Mouse (Mus musculus) heart, adult 2 months (tissue): ENCODE data around the gene Pmp22. TPM values are rescaled to one million over a fixed set of nuclear protein-coding genes. Genes with fewer than 3 reads are reported as not detected.

Source experiments
- DNase-seq, 2 experiments: peaks; one replicate each; pipeline ENCODE4 v3.0.0; 2021
- H3K27ac ChIP-seq: fragments of 200-600 bp; 2 replicates; pipeline ENCODE4 v1.8.1; 2022
- H3K27me3 ChIP-seq: fragments of 200-500 bp; 2 replicates; pipeline ENCODE4 v1.6.1; 2012; ENCODE audit warnings: mild to moderate bottlenecking, low read length, inconsistent platforms, mixed read lengths; ENCODE audit not compliant: control insufficient read depth, insufficient read depth
- H3K36me3 ChIP-seq: fragments of 200-500 bp; 2 replicates; pipeline ENCODE4 v1.6.1; 2012; ENCODE audit warnings: low read length, inconsistent platforms; ENCODE audit not compliant: control insufficient read depth, insufficient read depth
- H3K4me1 ChIP-seq: fragments of 200-500 bp; 2 replicates; pipeline ENCODE4 v1.6.1; 2011; ENCODE audit warnings: low read length; ENCODE audit not compliant: control insufficient read depth, insufficient read depth
- H3K4me3 ChIP-seq: fragments of 200-600 bp; 2 replicates; pipeline ENCODE4 v1.8.1; 2022
- H3K79me2 ChIP-seq: fragments of 200-500 bp; replicated peaks from 2 replicates; pipeline ENCODE4 v1.6.1; 2012; ENCODE audit warnings: mild to moderate bottlenecking, inconsistent platforms, low read length, moderate library complexity, mixed read lengths; ENCODE audit not compliant: control insufficient read depth, insufficient read depth
- H3K9ac ChIP-seq: fragments of 200-500 bp; 2 replicates; pipeline ENCODE4 v1.6.1; 2012; ENCODE audit warnings: low read depth, mild to moderate bottlenecking, control low read depth, inconsistent platforms, low read length, mixed read lengths
- CTCF ChIP-seq: fragments of 200-600 bp; IDR thresholded peaks from 2 replicates; pipeline ENCODE4 v1.8.1; 2022; ENCODE audit warnings: antibody characterized with exemption, mild to moderate bottlenecking, moderate library complexity
- EP300 ChIP-seq: fragments of 200-500 bp; IDR thresholded peaks from 2 replicates; pipeline ENCODE4 v1.6.1; 2011; ENCODE audit warnings: low read depth, low read length, control low read depth; ENCODE audit not compliant: insufficient read depth
- POLR2A ChIP-seq: fragments of 200-500 bp; IDR thresholded peaks from 2 replicates; pipeline ENCODE4 v1.6.1; 2011; ENCODE audit warnings: mild to moderate bottlenecking, low read depth, low read length, control low read depth; ENCODE audit not compliant: insufficient read depth
- WGBS: fragments of 180-500 bp; shearing (Covaris S2); methylation state at CpG from one replicate; pipeline ENCODE4 v1.1.7; 2018; 5-methylcytosine and 5-hydroxymethylcytosine counted together
- intact Hi-C: fragments of 180-260 bp; cut with DNase I; formaldehyde crosslinking; loops from one replicate; pipeline ENCODE4 v1.15.1; 2025
- polyA plus RNA-seq: library from polyadenylated mRNA; depleted of rRNA; stranded (reverse); fragments of >200 nt; gene quantifications from 2 replicates; pipeline ENCODE4 v1.2.3, GENCODE M21; 2012
- total RNA-seq, 2 experiments: library from RNA; stranded (reverse); gene quantifications; 2 replicates each; pipeline ENCODE4 v1.2.3; 2021

Gene Pmp22
- total and polyA plus RNA-seq, 3 experiments, result 37.5 to 69.4 (median 49.6) TPM

- Histone ChIP-seq H3K4me3 (no peak overlapping the region), H3K79me2 (no peaks in the 10 kb centered on the region), H3K4me1 (no peaks in the 10 kb centered on the region; the same call in 1 of the 2 replicates), H3K27ac (no peak overlapping the region), H3K27me3 (no peaks in the 10 kb centered on the region), H3K9ac (no peak overlapping the region), H3K36me3 (no peaks in the 10 kb centered on the region)
- WGBS, result 76% methylated on average over 5 of the region's 5 CpGs
- DNase-seq, result no peak
- no peak for TF ChIP-seq EP300
- no peak for TF ChIP-seq CTCF
- TF ChIP-seq POLR2A, result no peak
- intact Hi-C loops, result no loop called here
Measured at GRCm38 (mm10) chr11:63093601-63094000, 35.2 kb upstream of the Pmp22 start.

DNA sequence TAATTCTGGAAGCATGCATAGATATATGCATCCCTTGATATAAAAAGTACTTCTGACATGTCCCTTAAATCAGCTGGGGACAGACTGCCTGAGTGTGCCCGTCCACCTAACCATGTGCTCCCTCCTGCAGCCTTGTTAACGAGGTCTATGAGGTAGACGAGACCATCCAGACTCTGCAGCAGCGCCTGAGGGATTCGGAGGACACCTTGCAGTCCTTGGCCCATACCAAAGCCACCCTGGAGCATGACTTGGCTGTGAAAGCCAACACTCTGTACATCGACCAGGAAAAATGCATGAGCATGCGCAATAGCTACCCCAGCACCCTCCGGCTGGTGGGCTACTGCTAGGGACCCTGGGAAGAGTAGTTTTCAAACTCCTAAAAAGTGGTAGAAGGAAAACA, 34.3 kb upstream of the Pmp22 start:
- H3K4me1 ChIP-seq, result no peaks in the 10 kb centered on the region; the same call in 1 of the 2 replicates
- intact Hi-C loops, result no loop called here
- no peak overlapping the region for H3K4me3 ChIP-seq
- WGBS, result 93% methylated on average over 8 of the region's 8 CpGs
- TF ChIP-seq POLR2A (no peak), EP300 (no peak), CTCF (no peak)
- H3K79me2 ChIP-seq, result no peaks in the 10 kb centered on the region
- no peak overlapping the region for H3K27ac ChIP-seq
- no peaks in the 10 kb centered on the region for H3K36me3 ChIP-seq
- no peak for DNase-seq
- H3K9ac ChIP-seq, result no peak overlapping the region
- no peaks in the 10 kb centered on the region for H3K27me3 ChIP-seq

GRCm38 (mm10) chr11:63098016-63098415, 30.8 kb upstream of the Pmp22 start:
- DNase-seq, result no peak
- no peaks in the 10 kb centered on the region for H3K79me2 ChIP-seq
- intact Hi-C loops, result no loop called here
- H3K9ac ChIP-seq, result no peak overlapping the region
- no peak for TF ChIP-seq POLR2A
- no peak for TF ChIP-seq CTCF
- no peak for TF ChIP-seq EP300
- H3K27me3 ChIP-seq, result no peaks in the 10 kb centered on the region
- no peaks in the 10 kb centered on the region for H3K36me3 ChIP-seq
- no peaks in the 10 kb centered on the region for H3K4me1 ChIP-seq
- no peak overlapping the region for H3K4me3 ChIP-seq
- no peak overlapping the region for H3K27ac ChIP-seq
- 83% methylated on average over 3 of the region's 3 CpGs for WGBS

DNA sequence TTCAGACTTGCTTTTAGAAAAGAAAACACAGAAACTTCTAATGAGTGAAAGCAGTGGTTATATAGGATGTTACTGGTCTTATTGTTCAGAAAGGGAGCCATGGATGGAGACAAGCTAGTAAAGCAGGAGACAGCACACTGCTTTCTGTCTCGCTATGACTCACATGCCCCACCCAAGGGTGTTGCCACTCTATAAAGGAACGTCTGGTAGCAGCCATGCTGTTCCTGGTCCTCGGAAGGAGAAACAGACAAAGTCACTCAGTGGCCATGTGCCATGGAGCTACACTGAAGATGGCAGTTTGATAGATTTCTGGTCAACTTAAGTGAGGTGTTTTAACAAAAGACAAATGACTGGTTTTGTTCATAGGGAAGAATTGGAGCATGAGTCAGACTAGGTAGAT, 29.4 kb upstream of the Pmp22 start:
- intact Hi-C loops, result no loop called here
- 56% methylated on average over 3 of the region's 3 CpGs for WGBS

DNA sequence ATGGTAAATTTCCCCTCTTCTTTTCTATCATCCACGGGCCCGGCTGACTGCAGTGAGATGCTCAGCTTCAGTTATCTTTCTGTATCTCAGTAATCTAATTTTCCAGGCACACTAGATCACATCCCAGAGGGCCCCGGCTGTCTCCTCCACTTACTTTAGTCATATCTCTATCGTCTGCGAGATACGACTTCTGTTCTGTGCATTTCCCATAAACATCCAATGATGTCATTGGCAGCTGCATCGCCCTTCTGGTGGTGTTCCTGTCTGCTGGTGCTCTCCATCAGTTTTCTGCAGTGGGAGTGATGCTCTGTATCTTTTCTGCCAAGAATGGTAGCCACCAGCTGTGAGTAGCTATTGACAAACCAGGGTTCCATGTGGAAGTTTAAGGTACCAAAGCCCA, 25.5 kb upstream of the Pmp22 start:
- H3K27ac ChIP-seq, result no peak overlapping the region
- 57% methylated on average over 7 of the region's 7 CpGs for WGBS
- intact Hi-C loops, result no loop called here
- H3K36me3 ChIP-seq, result no peaks in the 10 kb centered on the region
- no peaks in the 10 kb centered on the region for H3K4me1 ChIP-seq
- H3K9ac ChIP-seq, result no peak overlapping the region
- no peak for DNase-seq
- TF ChIP-seq EP300 (no peak), CTCF (no peak), POLR2A (no peak)
- no peak overlapping the region for H3K4me3 ChIP-seq
- H3K79me2 ChIP-seq, result no peaks in the 10 kb centered on the region
- no peaks in the 10 kb centered on the region for H3K27me3 ChIP-seq

More for the DNA sequence above, 29.4 kb upstream of the Pmp22 start:
- DNase-seq, result no peak
- Histone ChIP-seq H3K36me3 (no peaks in the 10 kb centered on the region), H3K9ac (no peak overlapping the region), H3K4me1 (no peaks in the 10 kb centered on the region), H3K4me3 (no peak overlapping the region), H3K27me3 (no peaks in the 10 kb centered on the region), H3K27ac (no peak overlapping the region), H3K79me2 (no peaks in the 10 kb centered on the region)
- TF ChIP-seq CTCF (no peak), EP300 (no peak), POLR2A (no peak)

- TF ChIP-seq EP300 (no peak), POLR2A (no peak), CTCF (no peak)
- DNase-seq, result no peak
- WGBS, result 67% methylated on average over 2 of the region's 2 CpGs
Measured at GRCm38 (mm10) chr11:63104026-63104425, 24.8 kb upstream of the Pmp22 start.

More at GRCm38 (mm10) chr11:63104026-63104425, 24.8 kb upstream of the Pmp22 start:
- intact Hi-C loops, result no loop called here
- Histone ChIP-seq H3K27me3 (no peaks in the 10 kb centered on the region), H3K27ac (no peak overlapping the region), H3K36me3 (no peaks in the 10 kb centered on the region), H3K9ac (no peak overlapping the region), H3K79me2 (no peaks in the 10 kb centered on the region), H3K4me1 (no peaks in the 10 kb centered on the region), H3K4me3 (no peak overlapping the region)
